Mouse (Mus musculus) right cerebral cortex, postnatal 10 days (tissue): Measurements from ENCODE around the gene Best1.

Experiments
- DNase-seq, 2 experiments: peaks; one replicate each; pipeline ENCODE4 v3.0.0; 2021; ENCODE audit warnings: low spot score in 2 of 2

Best1 gene

GRCm38 (mm10) chr19:10023304-10023758 is 21.9 kb upstream of the Best1 start:
- DNase-seq: no peak

DNA sequence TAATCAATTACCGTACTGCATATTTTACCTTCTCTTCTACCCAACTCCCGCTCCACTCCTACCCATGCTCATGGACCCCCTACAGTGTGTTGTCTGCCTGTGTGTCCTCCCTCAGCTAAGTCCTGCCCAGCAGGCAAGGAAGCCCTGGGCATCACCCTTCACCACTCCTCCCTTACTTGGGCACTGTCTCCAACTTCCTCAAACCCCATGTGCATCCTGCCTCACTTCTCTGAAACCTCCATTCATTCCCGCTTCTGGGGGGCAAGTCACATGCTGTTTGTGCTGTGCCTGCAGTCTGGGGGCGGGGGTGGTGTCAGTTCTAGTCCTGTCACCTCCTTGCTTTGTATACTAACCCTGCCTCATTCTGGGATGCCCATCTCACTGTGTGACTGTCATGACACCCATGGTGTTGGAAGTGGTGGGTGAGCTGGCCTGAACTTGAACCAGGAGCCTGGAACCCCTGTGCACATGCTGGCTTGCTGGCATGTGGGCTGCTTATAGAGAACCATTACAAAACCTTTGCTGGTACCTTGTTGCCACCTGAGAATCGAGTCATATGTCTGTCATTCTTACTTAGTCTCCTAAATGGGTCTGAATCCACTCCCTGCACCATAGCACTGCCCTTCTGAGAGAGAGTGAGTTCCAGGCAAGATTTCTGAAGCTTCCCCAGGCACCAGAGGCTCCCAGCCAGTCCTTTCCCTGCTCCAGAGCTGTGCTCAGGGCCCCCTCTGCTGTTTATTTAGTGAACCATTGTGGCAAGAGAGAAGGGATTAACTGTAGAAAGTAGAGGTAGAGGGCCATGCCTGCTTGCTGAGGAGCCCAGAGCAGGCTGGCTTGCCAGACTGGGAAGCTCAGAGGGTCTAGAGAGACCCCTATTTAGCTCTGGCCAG is 21.2 kb upstream of the Best1 start:
- DNase-seq: peak; percentile 71 to 77

GRCm38 (mm10) chr19:10021981-10022380 is 20.5 kb upstream of the Best1 start:
- peak in 1 of 2 experiments; percentile 22 for DNase-seq

- DNase-seq: no peak
Measured at GRCm38 (mm10) chr19:10019214-10019760, 17.9 kb upstream of the Best1 start.

DNA sequence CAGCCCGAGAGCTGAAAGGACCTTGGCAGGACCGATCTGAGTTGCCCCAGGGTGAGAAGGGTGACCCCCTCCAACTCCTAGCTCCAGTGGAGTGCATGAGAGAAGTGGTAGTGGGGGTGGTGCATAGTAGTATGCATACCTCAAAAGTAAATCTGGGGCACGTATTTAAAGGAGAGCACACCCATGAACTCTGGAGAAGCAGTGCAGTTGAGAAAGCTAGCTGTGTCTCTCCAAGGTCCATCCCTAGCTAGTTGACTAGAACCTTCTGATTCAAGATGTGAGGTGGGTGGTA is 17.0 kb upstream of the Best1 start:
- DNase-seq: no peak

- DNase-seq: peak; percentile 87 to 88
Measured at GRCm38 (mm10) chr19:10017637-10018526, 16.4 kb upstream of the Best1 start.

DNA sequence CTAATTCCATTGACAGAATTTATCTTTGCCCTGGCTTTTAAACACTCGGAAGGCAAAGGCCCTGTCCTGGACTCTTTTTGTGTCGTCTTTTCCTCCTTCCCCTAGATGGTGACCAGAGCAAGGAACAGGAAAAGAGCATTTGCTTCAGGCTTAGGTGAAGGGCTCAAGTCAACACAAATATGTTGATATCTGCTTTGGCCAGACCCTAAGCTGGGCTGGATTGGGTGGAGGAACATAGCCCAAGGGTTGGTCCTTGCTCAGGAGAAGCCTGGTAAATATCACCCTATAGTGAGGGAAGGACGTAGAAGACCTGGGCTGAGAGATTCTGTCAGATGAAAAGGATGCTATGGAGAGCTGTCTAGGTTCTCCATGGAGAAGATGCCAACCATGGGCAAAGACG is 14.7 kb upstream of the Best1 start:
- DNase-seq: no peak

DNA sequence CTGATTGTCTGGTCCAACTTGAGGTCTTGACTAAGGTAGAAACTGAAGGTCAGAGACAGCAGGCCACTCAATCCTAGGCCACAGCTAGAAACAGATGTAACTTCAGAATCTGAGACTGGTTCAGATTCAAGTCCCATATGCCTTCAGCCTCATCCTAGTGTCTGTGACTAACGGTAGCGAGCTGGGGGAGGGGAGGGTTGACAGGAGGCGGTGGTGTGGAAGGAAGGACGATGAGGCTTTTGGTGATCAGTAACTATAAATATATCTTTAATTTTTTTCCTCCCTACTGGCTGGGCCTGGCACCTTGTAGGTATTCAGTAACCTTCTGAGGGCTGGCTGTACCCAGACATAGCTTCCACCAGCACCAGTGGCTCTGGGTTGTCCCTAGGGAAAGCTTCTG is 14.0 kb upstream of the Best1 start:
- DNase-seq: no peak

DNA sequence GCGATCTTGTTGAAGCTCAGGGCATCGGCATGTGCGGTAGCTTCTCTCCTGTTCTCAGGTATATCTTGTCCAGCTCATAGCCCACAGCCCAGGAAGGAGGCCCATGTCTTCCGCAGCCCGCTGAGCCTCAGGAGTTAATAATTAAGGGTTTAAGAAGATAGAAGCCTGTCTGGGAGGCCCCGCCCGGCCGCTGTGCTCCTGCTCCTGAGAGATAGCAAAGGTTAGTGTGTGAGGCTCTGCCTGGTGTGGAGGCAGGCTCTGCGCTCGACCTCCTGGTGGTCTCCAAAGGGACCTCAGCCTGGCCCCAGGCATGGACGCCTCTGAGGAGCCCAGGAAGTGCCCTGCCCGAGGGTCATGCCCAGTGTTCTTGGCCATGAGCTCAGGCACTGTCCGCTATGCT is 13.4 kb upstream of the Best1 start:
- DNase-seq: no peak

DNA sequence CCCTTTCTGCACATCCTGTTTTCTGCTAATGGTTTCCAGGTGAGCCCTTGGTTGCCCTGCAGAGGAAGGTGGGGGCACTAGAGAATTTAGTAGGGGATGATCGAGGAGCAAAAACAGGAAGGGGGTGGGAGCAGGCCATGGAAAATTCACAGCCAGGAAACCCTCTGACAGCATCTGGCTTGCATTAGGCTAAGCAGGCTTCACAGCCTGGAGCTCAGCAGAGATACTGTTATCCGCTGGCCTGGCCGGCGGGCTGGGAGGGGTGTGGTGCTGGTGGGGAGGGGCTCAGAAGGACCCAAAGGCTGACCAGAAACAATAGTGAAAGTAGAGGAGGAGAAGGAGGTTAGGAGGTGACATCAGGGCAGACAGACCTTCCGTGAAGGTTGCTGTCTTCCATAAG is 12.5 kb upstream of the Best1 start:
- DNase-seq: no peak

GRCm38 (mm10) chr19:10013348-10013747 is 11.9 kb upstream of the Best1 start:
- no peak for DNase-seq

DNA sequence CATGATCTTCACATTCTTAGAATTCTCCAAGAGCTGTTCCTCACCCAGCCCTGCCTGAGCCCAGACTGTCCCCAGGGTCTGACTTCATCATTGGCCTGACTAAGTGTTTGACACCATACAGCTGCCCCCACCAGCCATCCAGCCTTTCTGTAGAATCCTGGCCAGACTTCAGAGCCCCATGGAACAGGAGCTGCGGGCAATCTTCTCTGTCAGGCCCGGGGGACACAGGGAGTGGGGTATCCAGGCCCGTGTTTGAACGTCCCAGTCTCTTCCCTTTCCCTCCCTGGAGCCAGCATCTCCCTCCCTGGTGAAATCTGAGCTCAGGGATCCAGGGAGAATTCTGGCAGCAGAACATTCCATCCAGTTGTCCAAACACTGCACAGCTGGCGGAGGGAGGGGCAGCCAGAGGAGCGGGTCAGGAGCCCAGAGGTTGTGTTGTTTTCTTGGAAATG is 11.4 kb upstream of the Best1 start:
- DNase-seq: peak in 1 of 2 experiments; percentile 22

GRCm38 (mm10) chr19:10011408-10011807 is 10.0 kb upstream of the Best1 start:
- DNase-seq: no peak

GRCm38 (mm10) chr19:10003696-10004095 is 2.3 kb upstream of the Best1 start:
- no peak for DNase-seq

GRCm38 (mm10) chr19:10000330-10000729 is 1.1 kb downstream of the Best1 start:
- DNase-seq: peak; percentile 23 to 32

GRCm38 (mm10) chr19:9998736-9999486 is 2.5 kb downstream of the Best1 start:
- DNase-seq: peak; percentile 36 to 51

DNA sequence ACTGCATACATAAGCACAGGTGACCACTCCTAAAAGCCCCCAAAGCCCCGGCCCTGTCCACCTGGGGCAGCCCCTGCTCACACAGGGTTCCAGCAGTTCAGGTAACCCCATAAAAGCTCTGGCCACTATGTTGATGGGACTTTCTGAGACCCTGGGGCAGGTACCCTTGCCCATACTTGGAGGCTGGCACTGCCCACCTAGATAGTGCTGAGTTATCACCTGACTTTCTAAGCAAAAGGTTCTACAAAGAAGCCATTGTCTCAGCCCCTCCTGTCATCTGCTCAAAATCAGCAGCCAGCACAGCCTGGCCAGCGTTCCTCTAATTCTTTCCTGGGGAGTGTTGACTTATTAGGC is 3.4 kb downstream of the Best1 start:
- DNase-seq: no peak

GRCm38 (mm10) chr19:9997204-9998062 is 4.0 kb downstream of the Best1 start:
- peak; percentile 22 to 26 for DNase-seq

GRCm38 (mm10) chr19:9993036-9993656 is 8.3 kb downstream of the Best1 start:
- peak; percentile 85 to 86 for DNase-seq
